Mouse (Mus musculus): ENCODE results near the gene Col5a1. TPM values are rescaled to one million over a fixed set of nuclear protein-coding genes. Genes with fewer than 3 reads are reported as not detected.

Gene Col5a1
- polyA plus RNA-seq, 1 experiment from 2014 or later, result 29.0 TPM

DNA sequence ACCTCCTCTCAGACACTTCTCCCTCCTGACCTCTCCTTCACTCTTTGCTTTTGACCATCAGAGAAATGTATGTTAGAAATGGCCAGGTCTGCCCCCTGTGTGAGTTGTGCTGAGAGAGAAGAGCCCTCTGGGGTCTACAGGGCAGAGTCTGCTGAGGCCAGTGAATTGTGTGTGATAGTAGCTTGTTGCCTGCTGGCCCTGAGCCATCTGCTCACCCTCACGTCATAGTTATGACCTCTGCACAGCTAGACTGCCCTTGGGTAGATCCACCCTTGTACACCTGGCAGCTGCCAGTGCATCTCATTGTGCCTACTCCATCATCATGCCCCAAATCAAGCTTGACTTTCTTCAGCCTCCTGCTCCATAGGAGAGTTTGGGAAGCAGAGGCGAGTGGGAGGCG is 114.4 kb downstream of the Col5a1 start:
- no peak overlapping the region for H3K4me2 ChIP-seq (replicated peaks; ENCODE audit: low read depth, low read length)
- H3K27ac ChIP-seq (ENCODE audit: low read depth, low read length), result no peak overlapping the region
- no peak for DNase-seq (ENCODE audit: low spot score)
- H3K27me3 ChIP-seq (ENCODE audit: control insufficient read depth, insufficient read depth, low read length), result no peaks in the 10 kb centered on the region
- no peaks in the 10 kb centered on the region for H3K36me3 ChIP-seq (ENCODE audit: control insufficient read depth, insufficient read depth, low read length)
- no peaks in the 10 kb centered on the region for H3K4me1 ChIP-seq (replicated peaks; ENCODE audit: control insufficient read depth, insufficient read depth, low read length)
- H3K9ac ChIP-seq (ENCODE audit: low read depth, low read length), result no peak overlapping the region
- no peak for ATAC-seq (ENCODE audit: low FRiP score)
- WGBS, result 88% methylated on average over 3 of the region's 3 CpGs
- H3K4me3 ChIP-seq (ENCODE audit: low read depth, low read length), result no peak overlapping the region
- H3K9me3 ChIP-seq (ENCODE audit: control insufficient read depth, low read length), result no peaks in the 10 kb centered on the region

DNA sequence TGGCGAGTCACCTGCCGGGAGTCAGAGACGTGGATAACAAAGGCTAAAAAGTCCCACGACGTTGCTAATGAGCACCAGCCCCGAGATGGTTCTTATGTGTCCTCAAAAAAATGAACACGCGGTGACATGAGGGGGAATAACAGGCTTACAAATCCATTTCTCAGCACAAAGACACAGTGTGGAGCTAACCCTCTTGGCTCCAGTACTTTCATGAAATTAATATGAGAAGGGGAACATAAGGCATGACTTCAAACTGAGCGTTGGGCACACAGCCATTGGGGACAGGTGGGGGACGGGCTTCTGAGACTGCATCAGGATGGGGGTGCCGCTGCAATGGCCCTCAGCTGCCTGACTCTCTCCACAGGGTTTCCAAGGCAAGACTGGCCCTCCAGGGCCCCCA is 115.0 kb downstream of the Col5a1 start:
- no peak overlapping the region for H3K27ac ChIP-seq (ENCODE audit: low read depth, low read length)
- ATAC-seq (ENCODE audit: low FRiP score), result no peak
- no peaks in the 10 kb centered on the region for H3K4me1 ChIP-seq (replicated peaks; ENCODE audit: control insufficient read depth, insufficient read depth, low read length)
- DNase-seq (ENCODE audit: low spot score), result no peak
- WGBS, result 91% methylated on average over 11 of the region's 11 CpGs
- no peak overlapping the region for H3K4me2 ChIP-seq (replicated peaks; ENCODE audit: low read depth, low read length)
- no peaks in the 10 kb centered on the region for H3K9me3 ChIP-seq (ENCODE audit: control insufficient read depth, low read length)
- no peaks in the 10 kb centered on the region for H3K36me3 ChIP-seq (ENCODE audit: control insufficient read depth, insufficient read depth, low read length)
- H3K4me3 ChIP-seq (ENCODE audit: low read depth, low read length), result no peak overlapping the region
- H3K27me3 ChIP-seq (ENCODE audit: control insufficient read depth, insufficient read depth, low read length), result no peaks in the 10 kb centered on the region
- no peak overlapping the region for H3K9ac ChIP-seq (ENCODE audit: low read depth, low read length)

DNA sequence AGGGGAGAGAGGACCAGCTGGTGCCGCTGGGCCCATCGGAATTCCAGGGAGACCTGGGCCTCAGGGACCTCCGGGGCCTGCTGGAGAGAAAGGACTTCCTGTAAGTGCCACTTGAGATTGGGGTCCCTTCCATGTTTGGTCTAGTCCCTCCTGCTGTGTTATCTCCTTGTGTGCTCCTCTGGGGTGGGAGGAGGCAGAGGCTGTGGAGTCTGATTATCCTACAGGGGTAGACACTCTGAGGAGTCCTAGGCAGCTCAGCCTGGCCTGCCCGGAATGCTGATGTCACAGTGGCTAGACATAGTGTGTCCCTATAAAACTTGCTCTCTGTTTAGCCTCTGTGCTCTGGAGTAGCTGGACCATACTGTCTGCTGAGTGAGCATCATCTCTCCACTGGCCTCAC is 119.0 kb downstream of the Col5a1 start:
- no peak overlapping the region for H3K4me3 ChIP-seq (ENCODE audit: low read depth, low read length)
- H3K4me2 ChIP-seq (replicated peaks; ENCODE audit: low read depth, low read length), result no peak overlapping the region
- H3K27ac ChIP-seq (ENCODE audit: low read depth, low read length), result no peak overlapping the region
- no peaks in the 10 kb centered on the region for H3K9me3 ChIP-seq (ENCODE audit: control insufficient read depth, low read length)
- ATAC-seq (ENCODE audit: low FRiP score) (no peak), DNase-seq (ENCODE audit: low spot score) (no peak)
- no peaks in the 10 kb centered on the region for H3K27me3 ChIP-seq (ENCODE audit: control insufficient read depth, insufficient read depth, low read length)
- H3K4me1 ChIP-seq (replicated peaks; ENCODE audit: control insufficient read depth, insufficient read depth, low read length), result no peaks in the 10 kb centered on the region
- no peak overlapping the region for H3K9ac ChIP-seq (ENCODE audit: low read depth, low read length)
- H3K36me3 ChIP-seq (ENCODE audit: control insufficient read depth, insufficient read depth, low read length), result no peaks in the 10 kb centered on the region
- WGBS, result 94% methylated on average over 4 of the region's 4 CpGs

DNA sequence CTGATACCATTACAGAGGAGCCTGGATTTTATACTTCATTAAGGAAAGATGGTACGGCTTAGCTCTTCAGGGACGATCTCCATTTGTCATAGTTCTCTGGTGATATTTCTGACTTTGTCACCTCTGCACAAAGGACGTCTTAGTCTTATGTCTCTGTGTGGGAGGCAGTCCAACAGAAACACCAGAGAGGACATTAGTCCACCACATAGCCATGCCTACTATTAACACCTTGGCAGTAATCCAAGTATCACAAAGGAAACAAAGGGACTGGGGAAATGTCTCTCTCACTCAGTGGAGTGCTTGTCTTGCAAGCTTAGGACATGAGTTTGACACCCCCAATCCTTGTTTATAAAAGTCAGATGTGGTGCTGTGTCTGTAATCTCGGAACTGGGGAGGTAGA is 122.0 kb downstream of the Col5a1 start:
- Histone ChIP-seq H3K9ac (ENCODE audit: low read depth, low read length) (no peak overlapping the region), H3K4me3 (ENCODE audit: low read depth, low read length) (no peak overlapping the region), H3K36me3 (ENCODE audit: control insufficient read depth, insufficient read depth, low read length) (no peaks in the 10 kb centered on the region), H3K9me3 (ENCODE audit: control insufficient read depth, low read length) (no peaks in the 10 kb centered on the region), H3K27me3 (ENCODE audit: control insufficient read depth, insufficient read depth, low read length) (no peaks in the 10 kb centered on the region), H3K27ac (ENCODE audit: low read depth, low read length) (no peak overlapping the region), H3K4me2 (replicated peaks; ENCODE audit: low read depth, low read length) (no peak overlapping the region), H3K4me1 (replicated peaks; ENCODE audit: control insufficient read depth, insufficient read depth, low read length) (no peaks in the 10 kb centered on the region)
- DNase-seq (ENCODE audit: low spot score), result no peak
- no peak for ATAC-seq (ENCODE audit: low FRiP score)
- 82% methylated on average over 4 of the region's 4 CpGs for WGBS

DNA sequence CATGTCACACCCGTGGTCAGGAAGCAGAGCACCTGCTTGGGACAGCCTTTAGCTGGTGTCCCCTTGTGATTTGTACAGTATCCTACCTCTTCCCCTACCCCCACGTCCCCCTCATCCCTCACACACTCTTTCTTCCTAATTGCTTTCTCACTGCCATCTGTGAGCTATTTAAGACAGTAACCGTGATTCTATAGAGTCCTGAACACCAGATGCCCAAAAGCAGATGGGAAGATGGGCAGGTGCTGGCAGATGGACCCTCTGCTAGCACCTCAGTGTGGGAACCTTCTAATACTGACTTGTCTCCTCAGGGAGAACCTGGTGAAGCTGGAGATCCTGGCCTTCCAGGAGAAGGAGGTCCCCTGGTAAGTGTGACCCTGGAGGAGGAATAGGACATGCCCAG is 126.1 kb downstream of the Col5a1 start:
- no peaks in the 10 kb centered on the region for H3K27me3 ChIP-seq (ENCODE audit: control insufficient read depth, insufficient read depth, low read length)
- ATAC-seq (ENCODE audit: low FRiP score) (no peak), DNase-seq (ENCODE audit: low spot score) (no peak)
- 81% methylated on average over 3 of the region's 3 CpGs for WGBS
- no peak overlapping the region for H3K9ac ChIP-seq (ENCODE audit: low read depth, low read length)
- no peak overlapping the region for H3K4me3 ChIP-seq (ENCODE audit: low read depth, low read length)
- no peak overlapping the region for H3K27ac ChIP-seq (ENCODE audit: low read depth, low read length)
- H3K36me3 ChIP-seq (ENCODE audit: control insufficient read depth, insufficient read depth, low read length), result no peaks in the 10 kb centered on the region
- H3K9me3 ChIP-seq (ENCODE audit: control insufficient read depth, low read length), result no peaks in the 10 kb centered on the region
- no peaks in the 10 kb centered on the region for H3K4me1 ChIP-seq (replicated peaks; ENCODE audit: control insufficient read depth, insufficient read depth, low read length)
- no peak overlapping the region for H3K4me2 ChIP-seq (replicated peaks; ENCODE audit: low read depth, low read length)

DNA sequence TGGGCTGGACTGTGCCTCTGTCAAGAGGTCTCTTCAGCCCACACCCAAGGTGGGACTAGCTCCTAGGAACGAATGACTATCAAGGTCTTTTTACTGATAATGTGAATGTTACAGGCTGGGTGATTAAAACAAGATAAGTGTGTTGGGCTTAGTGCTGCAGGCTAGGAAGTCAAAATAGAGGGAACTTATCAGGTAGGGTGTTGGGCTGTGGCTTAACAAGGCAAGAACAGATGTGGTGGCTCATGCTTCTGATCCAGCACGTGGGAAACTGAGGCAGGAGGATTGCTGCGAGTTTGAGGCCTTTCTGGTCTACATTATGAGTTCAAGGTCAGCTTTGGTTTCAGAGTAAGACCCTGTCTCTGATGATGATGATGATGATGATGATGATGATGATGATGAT is 128.6 kb downstream of the Col5a1 start:
- Histone ChIP-seq H3K9me3 (ENCODE audit: control insufficient read depth, low read length) (no peaks in the 10 kb centered on the region), H3K4me3 (ENCODE audit: low read depth, low read length) (no peak overlapping the region), H3K27ac (ENCODE audit: low read depth, low read length) (no peak overlapping the region), H3K4me2 (replicated peaks; ENCODE audit: low read depth, low read length) (no peak overlapping the region), H3K27me3 (ENCODE audit: control insufficient read depth, insufficient read depth, low read length) (no peaks in the 10 kb centered on the region), H3K36me3 (ENCODE audit: control insufficient read depth, insufficient read depth, low read length) (no peaks in the 10 kb centered on the region), H3K4me1 (replicated peaks; ENCODE audit: control insufficient read depth, insufficient read depth, low read length) (no peaks in the 10 kb centered on the region), H3K9ac (ENCODE audit: low read depth, low read length) (no peak overlapping the region)
- WGBS, result 87% methylated on average over 3 of the region's 3 CpGs
- DNase-seq (ENCODE audit: low spot score) (no peak), ATAC-seq (ENCODE audit: low FRiP score) (no peak)

DNA sequence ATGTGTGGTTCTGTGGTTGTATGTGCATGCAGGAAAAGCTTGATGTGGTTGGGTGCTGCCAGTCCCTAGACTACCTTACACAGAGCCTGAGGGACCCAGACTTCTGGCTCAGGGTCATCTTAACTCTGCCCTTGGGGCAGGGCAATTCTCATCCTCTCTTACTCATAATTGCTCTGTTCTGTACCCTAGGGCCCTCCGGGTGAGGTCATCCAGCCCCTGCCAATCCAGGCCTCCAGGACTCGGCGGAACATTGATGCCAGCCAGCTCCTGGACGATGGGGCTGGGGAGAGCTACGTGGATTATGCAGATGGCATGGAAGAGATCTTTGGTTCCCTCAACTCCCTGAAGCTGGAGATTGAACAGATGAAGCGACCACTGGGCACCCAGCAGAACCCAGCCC is 138.2 kb downstream of the Col5a1 start:
- H3K27me3 ChIP-seq (ENCODE audit: control insufficient read depth, insufficient read depth, low read length), result no peaks in the 10 kb centered on the region
- H3K4me3 ChIP-seq (ENCODE audit: low read depth, low read length), result no peak overlapping the region
- H3K4me1 ChIP-seq (replicated peaks; ENCODE audit: control insufficient read depth, insufficient read depth, low read length), result no peaks in the 10 kb centered on the region
- no peak overlapping the region for H3K4me2 ChIP-seq (replicated peaks; ENCODE audit: low read depth, low read length)
- DNase-seq (ENCODE audit: low spot score) (no peak), ATAC-seq (ENCODE audit: low FRiP score) (no peak)
- H3K27ac ChIP-seq (ENCODE audit: low read depth, low read length), result no peak overlapping the region
- no peaks in the 10 kb centered on the region for H3K36me3 ChIP-seq (ENCODE audit: control insufficient read depth, insufficient read depth, low read length)
- 96% methylated on average over 6 of the region's 6 CpGs for WGBS
- H3K9me3 ChIP-seq (ENCODE audit: control insufficient read depth, low read length), result no peaks in the 10 kb centered on the region
- no peak overlapping the region for H3K9ac ChIP-seq (ENCODE audit: low read depth, low read length)

DNA sequence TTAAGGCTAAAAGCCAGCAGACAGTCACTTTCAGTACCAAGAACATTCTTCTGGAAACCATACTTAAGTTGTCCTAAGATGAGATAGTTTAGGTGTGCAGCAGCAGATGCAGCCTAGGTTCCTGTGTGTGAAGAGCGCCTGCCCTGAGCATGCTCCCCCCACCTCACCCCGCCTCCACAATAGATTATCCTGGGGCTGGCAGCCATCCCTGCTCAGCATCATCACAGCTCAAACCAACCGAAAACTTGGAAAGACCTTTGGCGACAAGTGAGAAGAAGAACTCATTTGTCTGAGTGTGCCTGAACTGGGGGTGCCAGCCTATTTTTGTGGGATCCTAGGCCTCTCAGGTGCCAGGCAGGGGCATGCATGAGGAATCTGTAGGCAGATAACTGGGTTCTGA is 139.6 kb downstream of the Col5a1 start:
- Histone ChIP-seq H3K4me3 (ENCODE audit: low read depth, low read length) (no peak overlapping the region), H3K4me2 (replicated peaks; ENCODE audit: low read depth, low read length) (no peak overlapping the region), H3K9me3 (ENCODE audit: control insufficient read depth, low read length) (no peaks in the 10 kb centered on the region), H3K9ac (ENCODE audit: low read depth, low read length) (no peak overlapping the region), H3K36me3 (ENCODE audit: control insufficient read depth, insufficient read depth, low read length) (no peaks in the 10 kb centered on the region), H3K4me1 (replicated peaks; ENCODE audit: control insufficient read depth, insufficient read depth, low read length) (no peaks in the 10 kb centered on the region), H3K27me3 (ENCODE audit: control insufficient read depth, insufficient read depth, low read length) (no peaks in the 10 kb centered on the region), H3K27ac (ENCODE audit: low read depth, low read length) (no peak overlapping the region)
- ATAC-seq (ENCODE audit: low FRiP score) (no peak), DNase-seq (ENCODE audit: low spot score) (no peak)
- 89% methylated on average over 4 of the region's 4 CpGs for WGBS

DNA sequence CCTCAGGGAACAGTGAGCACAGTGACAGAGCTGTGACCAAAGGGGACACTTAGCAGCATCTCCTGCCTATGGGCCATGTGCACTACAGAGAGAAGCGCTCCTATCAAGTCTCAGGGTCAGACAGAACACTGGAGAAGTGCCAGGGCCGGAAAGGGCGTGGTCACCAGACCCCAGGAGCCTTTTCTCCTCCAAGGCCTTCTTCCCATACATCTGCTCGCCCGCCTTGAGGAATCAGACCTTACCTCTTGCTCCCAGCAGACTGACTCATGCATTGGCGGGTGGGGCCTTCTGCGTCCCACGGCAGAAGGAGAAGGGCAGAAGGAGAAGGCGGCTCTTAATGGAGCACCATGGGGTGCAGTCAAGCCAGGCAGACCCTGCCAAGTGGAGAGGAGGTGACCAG is 145.6 kb downstream of the Col5a1 start:
- DNase-seq (ENCODE audit: low spot score) (no peak), ATAC-seq (ENCODE audit: low FRiP score) (no peak)
- Histone ChIP-seq H3K4me3 (ENCODE audit: low read depth, low read length) (no peak overlapping the region), H3K9me3 (ENCODE audit: control insufficient read depth, low read length) (no peaks in the 10 kb centered on the region), H3K36me3 (ENCODE audit: control insufficient read depth, insufficient read depth, low read length) (no peaks in the 10 kb centered on the region), H3K9ac (ENCODE audit: low read depth, low read length) (no peak overlapping the region), H3K27me3 (ENCODE audit: control insufficient read depth, insufficient read depth, low read length) (no peaks in the 10 kb centered on the region; the same call in 1 of the 2 replicates), H3K4me2 (replicated peaks; ENCODE audit: low read depth, low read length) (no peak overlapping the region), H3K4me1 (replicated peaks; ENCODE audit: control insufficient read depth, insufficient read depth, low read length) (no peaks in the 10 kb centered on the region), H3K27ac (ENCODE audit: low read depth, low read length) (no peak overlapping the region)
- WGBS, result 73% methylated on average over 9 of the region's 9 CpGs
